Mouse (Mus musculus) testis, adult 2 months (tissue): ENCODE measurements around the gene Prim1. TPM values are rescaled to one million over a fixed set of nuclear protein-coding genes. Genes with fewer than 3 reads are reported as not detected.

Experiments used
- H3K27ac ChIP-seq: fragments of 200-500 bp; 2 replicates; pipeline ENCODE4 v1.5.1; 2012; ENCODE audit warnings: low read depth, low read length; ENCODE audit not compliant: control insufficient read depth, insufficient read depth
- H3K27me3 ChIP-seq: fragments of 200-500 bp; 2 replicates; pipeline ENCODE4 v1.6.1; 2012; ENCODE audit warnings: mild to moderate bottlenecking, low read length, moderate library complexity; ENCODE audit not compliant: control insufficient read depth, insufficient read depth
- H3K36me3 ChIP-seq: fragments of 200-500 bp; 2 replicates; pipeline ENCODE4 v1.6.1; 2012; ENCODE audit warnings: mild to moderate bottlenecking, low read length; ENCODE audit not compliant: control insufficient read depth, insufficient read depth
- H3K4me1 ChIP-seq: fragments of 200-500 bp; 2 replicates; pipeline ENCODE4 v1.6.1; 2012; ENCODE audit warnings: low read length; ENCODE audit not compliant: control insufficient read depth, insufficient read depth
- H3K4me3 ChIP-seq: fragments of 200-500 bp; 2 replicates; pipeline ENCODE4 v1.5.1; 2012; ENCODE audit warnings: low read depth, mild to moderate bottlenecking, low read length, moderate library complexity, mixed read lengths; ENCODE audit not compliant: control insufficient read depth
- CTCF ChIP-seq: fragments of 200-500 bp; IDR thresholded peaks from 2 replicates; pipeline ENCODE4 v1.5.1; 2012; ENCODE audit warnings: low read depth, mild to moderate bottlenecking, inconsistent platforms, low read length, moderate library complexity; ENCODE audit not compliant: control insufficient read depth, insufficient read depth, insufficient replicate concordance
- POLR2A ChIP-seq: fragments of 200-500 bp; IDR thresholded peaks from 2 replicates; pipeline ENCODE4 v1.6.1; 2012; ENCODE audit warnings: low read depth, mild to moderate bottlenecking, inconsistent platforms, low read length, moderate library complexity; ENCODE audit not compliant: control insufficient read depth
- polyA plus RNA-seq: library from polyadenylated mRNA; depleted of rRNA; stranded (reverse); fragments of >200 nt; gene quantifications from 2 replicates; pipeline ENCODE4 v1.2.3, GENCODE M21; 2012

The Prim1 gene
- polyA plus RNA-seq, 1 experiment, result 3.4 TPM

- Histone ChIP-seq H3K4me3 (no peak overlapping the region), H3K36me3 (no peaks in the 10 kb centered on the region), H3K27me3 (no peaks in the 10 kb centered on the region), H3K27ac (no peak overlapping the region), H3K4me1 (no peaks in the 10 kb centered on the region)
- no peak for TF ChIP-seq POLR2A
- TF ChIP-seq CTCF, result no peak
These were observed 29.4 kb upstream of the Prim1 start for GRCm38 (mm10) chr10:127985601-127986000.

- no peak overlapping the region for H3K27ac ChIP-seq
- H3K27me3 ChIP-seq, result no peaks in the 10 kb centered on the region
- TF ChIP-seq POLR2A (no peak), CTCF (no peak)
- no peak overlapping the region for H3K4me3 ChIP-seq
- no peaks in the 10 kb centered on the region for H3K36me3 ChIP-seq
- no peaks in the 10 kb centered on the region for H3K4me1 ChIP-seq
These were observed 18.3 kb upstream of the Prim1 start for GRCm38 (mm10) chr10:127996690-127997089.

- Histone ChIP-seq H3K27me3 (no peaks in the 10 kb centered on the region), H3K4me1 (no peaks in the 10 kb centered on the region), H3K27ac (no peak overlapping the region), H3K4me3 (no peak overlapping the region), H3K36me3 (no peaks in the 10 kb centered on the region)
- TF ChIP-seq CTCF (peak; percentile 80; the same call in 1 of the 2 replicates), POLR2A (no peak)
These were observed 16.7 kb upstream of the Prim1 start for GRCm38 (mm10) chr10:127998260-127998659.

GRCm38 (mm10) chr10:128003281-128003801, 11.6 kb upstream of the Prim1 start:
- TF ChIP-seq CTCF (no peak), POLR2A (no peak)
- Histone ChIP-seq H3K27me3 (no peaks in the 10 kb centered on the region), H3K4me3 (no peak overlapping the region), H3K27ac (no peak overlapping the region), H3K36me3 (no peaks in the 10 kb centered on the region), H3K4me1 (no peaks in the 10 kb centered on the region)

GRCm38 (mm10) chr10:128004918-128005317, 10.1 kb upstream of the Prim1 start:
- Histone ChIP-seq H3K27me3 (no peaks in the 10 kb centered on the region), H3K36me3 (no peaks in the 10 kb centered on the region), H3K4me3 (no peak overlapping the region), H3K27ac (no peak overlapping the region), H3K4me1 (no peaks in the 10 kb centered on the region)
- no peak for TF ChIP-seq CTCF
- TF ChIP-seq POLR2A, result no peak

- no peaks in the 10 kb centered on the region for H3K4me1 ChIP-seq
- H3K27ac ChIP-seq, result no peak overlapping the region
- no peak for TF ChIP-seq CTCF
- no peak for TF ChIP-seq POLR2A
- no peaks in the 10 kb centered on the region for H3K36me3 ChIP-seq
- H3K4me3 ChIP-seq, result no peak overlapping the region
- no peaks in the 10 kb centered on the region for H3K27me3 ChIP-seq
These were observed 9.5 kb upstream of the Prim1 start for GRCm38 (mm10) chr10:128005479-128005878.

- Histone ChIP-seq H3K4me1 (no peaks in the 10 kb centered on the region), H3K4me3 (no peak within 1 kb of the TSS), H3K27ac (no peak within 1 kb of the TSS), H3K27me3 (no peaks in the 10 kb centered on the region), H3K36me3 (no peaks in the 10 kb centered on the region)
- TF ChIP-seq CTCF (no peak), POLR2A (no peak)
These were observed 7.5 kb upstream of the Prim1 start, which contains the start of gene Hsd17b6 for GRCm38 (mm10) chr10:128007446-128007845. Hsd17b6 (minus strand) TSS chr10:128007611.

- H3K4me1 ChIP-seq, result no peaks in the 10 kb centered on the region
- no peak overlapping the region for H3K4me3 ChIP-seq
- H3K27me3 ChIP-seq, result no peaks in the 10 kb centered on the region
- no peak overlapping the region for H3K27ac ChIP-seq
- TF ChIP-seq CTCF (no peak), POLR2A (no peak)
- no peaks in the 10 kb centered on the region for H3K36me3 ChIP-seq
These were observed 6.6 kb upstream of the Prim1 start for GRCm38 (mm10) chr10:128008207-128008889.
